Mouse (Mus musculus) monocyte, adult 2 months (primary cell): ENCODE data around the gene Eri3.

Source experiments
- DNase-seq, 2 experiments: peaks; one replicate each; pipeline ENCODE4 v3.0.0; 2022; ENCODE audit warnings: low spot score in 2 of 2, low read depth in 1 of 2

Eri3 gene

GRCm38 (mm10) chr4:117550140-117550851 is at the start of gene Eri3:
TSS of gene Eri3 (plus strand) at chr4:117550365.
- peak; percentile 88 to 92 for DNase-seq

DNA sequence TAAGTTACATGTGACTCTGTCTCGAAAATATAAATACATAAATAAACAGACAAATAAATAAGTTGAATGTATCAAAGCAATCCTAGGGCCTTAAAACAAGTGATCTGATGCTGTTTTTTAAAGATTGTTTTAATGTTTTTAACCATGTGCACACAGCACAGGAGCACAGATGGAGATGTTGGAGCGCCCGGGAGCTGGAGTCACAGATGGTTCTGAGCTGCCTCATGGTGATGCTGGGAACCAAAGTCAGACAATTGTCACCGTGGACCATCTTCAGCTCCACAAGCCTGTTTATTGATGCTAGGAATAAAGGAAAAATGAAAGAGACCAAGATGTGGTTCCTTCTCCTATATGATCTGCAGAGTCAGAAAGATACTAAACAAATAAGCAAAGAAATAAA is 31.9 kb upstream of the Eri3 start:
- DNase-seq, result no peak

- no peak for DNase-seq
Measured at GRCm38 (mm10) chr4:117521350-117521749, 28.8 kb upstream of the Eri3 start.

DNA sequence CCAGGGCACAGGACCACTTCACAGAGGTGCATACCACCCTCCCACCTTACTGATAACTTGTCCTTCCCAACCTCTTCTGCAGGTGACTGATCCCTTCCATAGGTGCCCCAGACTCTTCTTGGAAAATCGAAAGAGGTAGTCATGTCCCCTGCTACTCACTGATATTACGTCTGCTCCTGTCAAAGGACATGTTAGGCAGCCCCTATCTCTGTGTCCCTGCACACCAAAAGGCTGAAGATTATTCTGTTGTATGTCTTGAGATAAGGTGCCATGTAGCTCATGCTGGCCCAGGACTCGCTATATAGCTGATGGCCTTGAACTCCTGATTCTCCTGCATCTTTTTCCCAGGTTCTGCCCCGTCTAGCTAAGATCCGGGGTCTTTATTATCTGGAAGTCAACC is 24.2 kb upstream of the Eri3 start:
- no peak for DNase-seq

DNA sequence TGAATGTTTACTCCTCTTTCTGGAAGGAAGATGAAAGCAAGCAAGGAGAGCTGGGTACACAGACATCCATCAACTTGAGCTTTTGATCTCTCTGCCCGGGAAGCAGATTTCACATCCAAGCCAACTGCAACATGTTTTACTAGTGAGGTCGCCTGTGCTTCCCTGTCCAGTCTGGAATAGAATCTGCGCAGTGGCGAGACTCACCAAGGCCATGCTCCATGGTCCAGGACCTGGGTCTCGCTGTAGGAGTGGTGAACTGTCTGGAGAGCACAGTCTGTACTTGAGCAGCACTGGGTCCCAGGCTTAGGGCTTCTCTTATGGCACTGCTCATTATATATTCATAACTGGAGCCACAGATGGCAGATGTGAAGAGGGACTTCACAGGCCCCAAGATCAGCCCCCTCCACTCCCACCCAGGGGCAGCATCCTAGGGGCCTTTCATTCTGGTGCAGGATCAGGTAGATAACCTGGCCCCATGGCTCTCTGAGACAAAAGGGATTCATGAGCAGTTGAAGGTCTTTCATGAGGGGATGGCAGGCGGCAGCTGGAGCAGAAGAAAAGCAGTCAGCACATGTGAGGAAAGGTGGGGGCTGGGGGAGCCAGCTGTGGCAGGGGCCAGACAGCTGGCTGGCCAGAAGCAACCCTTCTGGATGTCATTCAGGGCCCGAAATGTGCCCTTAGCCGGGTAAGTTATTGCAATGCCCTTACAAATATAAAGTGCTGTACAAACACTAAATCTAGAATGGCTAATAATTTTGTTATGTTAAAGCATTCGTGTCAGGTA is 22.9 kb upstream of the Eri3 start:
- no peak for DNase-seq

- no peak for DNase-seq
Measured at GRCm38 (mm10) chr4:117527952-117528351, 22.2 kb upstream of the Eri3 start.

DNA sequence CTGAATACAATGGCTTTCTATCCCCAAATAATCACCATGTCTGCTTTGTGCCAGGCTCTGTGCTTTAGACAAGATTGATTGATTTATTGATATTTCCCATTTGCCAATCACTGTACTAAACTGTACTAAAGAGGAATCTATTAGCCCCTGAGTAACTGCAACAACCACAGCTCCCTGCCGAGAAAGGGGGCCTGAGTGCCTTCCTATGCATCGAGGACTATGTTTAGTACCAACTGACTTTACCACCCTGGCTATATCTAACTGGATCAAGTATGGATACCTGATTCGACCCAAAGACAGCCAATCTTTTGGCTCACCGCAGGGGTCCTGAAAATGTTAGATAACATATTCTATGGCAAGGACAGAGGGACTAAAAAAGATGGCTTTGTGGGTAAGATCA is 20.3 kb upstream of the Eri3 start:
- DNase-seq, result no peak

- no peak for DNase-seq
Measured at GRCm38 (mm10) chr4:117535496-117536200, 14.5 kb upstream of the Eri3 start.

GRCm38 (mm10) chr4:117537002-117537401 is 13.2 kb upstream of the Eri3 start:
- DNase-seq, result no peak

GRCm38 (mm10) chr4:117539329-117539980 is 10.7 kb upstream of the Eri3 start:
- no peak for DNase-seq

DNA sequence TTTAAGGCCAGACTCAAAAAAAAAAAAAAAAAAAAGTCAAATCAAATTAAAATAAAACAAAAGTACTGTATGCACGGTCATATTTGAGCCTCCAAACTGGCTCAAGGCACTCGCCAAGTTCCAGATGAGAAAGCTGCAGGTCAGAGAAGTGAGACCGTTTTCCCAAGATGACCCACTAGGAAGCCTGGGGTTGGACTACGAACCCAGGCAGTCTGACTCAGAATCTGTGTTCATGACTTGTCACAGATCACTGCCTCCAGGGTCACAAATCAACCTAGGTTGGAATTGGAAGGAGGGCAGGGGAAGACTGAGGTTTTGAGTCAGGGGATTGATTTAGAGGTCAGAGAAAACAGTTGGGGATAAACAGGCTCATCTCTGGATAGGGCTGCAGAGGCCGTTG is 9.6 kb upstream of the Eri3 start:
- no peak for DNase-seq

DNA sequence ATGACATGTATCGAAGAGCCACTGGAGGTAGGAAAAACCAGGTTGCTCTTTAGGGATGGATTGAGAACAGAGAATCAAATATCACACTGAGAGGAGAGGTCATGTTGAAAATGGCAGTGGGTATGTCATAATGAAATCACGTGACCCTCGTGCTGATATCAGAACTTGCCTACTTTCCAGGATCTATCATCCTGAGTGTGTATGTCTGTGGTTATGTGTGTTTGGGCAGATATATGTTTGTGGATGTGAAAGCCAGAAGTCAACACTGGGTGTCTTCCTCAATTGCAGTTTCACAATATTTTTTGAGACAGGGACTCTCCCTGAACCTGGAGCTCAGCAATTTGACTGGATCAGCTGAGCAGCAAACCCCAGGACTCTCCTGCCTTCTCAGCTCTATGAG is 4.7 kb upstream of the Eri3 start:
- peak; percentile 14 to 24 for DNase-seq

GRCm38 (mm10) chr4:117546616-117547015 is 3.5 kb upstream of the Eri3 start:
- no peak for DNase-seq

DNA sequence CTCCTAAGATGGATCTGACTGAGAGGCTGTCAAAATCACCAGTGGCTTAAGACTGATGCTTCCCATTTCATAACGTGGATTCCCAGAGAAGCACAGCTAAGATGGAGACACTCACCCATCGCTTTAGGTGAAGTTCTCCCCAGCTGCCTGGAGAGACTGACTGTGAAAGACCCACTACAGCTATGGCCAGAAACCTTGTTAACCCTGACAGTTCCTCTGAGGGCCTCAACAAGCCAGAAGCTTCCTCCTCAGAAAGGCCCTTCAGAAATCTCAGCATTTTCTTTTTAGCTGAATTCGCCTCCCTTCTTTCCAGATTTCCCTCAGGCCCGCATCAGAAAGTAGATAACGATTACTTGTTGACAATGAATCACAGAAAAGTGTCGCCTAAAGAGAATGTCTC is 589 bp upstream of the Eri3 start:
- DNase-seq, result no peak

- DNase-seq, result no peak
Measured at GRCm38 (mm10) chr4:117551144-117552000, 1.2 kb downstream of the Eri3 start.

DNA sequence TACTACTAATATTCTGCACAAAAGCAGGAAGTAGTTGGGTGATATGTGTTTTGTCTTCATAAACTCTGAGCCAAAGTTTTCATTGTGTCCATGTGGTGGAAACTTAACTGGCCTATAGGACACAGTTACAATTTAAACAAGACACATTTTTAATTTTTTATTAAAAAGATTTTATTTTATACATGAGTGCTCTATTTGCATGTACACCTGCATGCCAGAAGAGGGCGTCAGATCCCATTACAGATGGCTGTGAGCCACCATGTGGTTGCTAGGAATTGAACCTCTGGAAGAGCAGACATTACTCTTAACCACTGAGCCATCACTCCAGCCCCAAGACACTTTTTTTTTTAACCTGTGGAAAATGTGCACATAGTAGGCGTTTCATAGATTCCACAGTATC is 5.3 kb downstream of the Eri3 start:
- DNase-seq, result no peak

DNA sequence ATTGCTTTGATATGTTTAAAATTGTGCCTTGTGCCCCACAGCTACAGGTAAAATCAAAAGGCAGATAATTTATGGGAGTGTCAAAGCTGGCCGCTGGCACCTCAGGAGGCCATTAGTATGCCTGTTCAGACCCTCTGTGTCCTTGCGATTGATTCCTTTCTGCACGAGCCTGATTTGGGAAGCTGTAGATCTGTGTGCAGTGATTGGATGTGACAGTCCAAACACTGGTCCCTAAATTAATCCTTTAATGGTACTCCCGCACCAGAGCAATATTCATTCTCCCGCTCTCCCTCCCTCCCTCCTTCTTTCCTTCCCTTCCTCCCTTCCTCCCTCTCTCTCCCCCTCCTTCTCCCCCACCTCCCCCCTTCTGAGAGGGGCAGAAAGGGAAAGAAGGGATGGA is 6.2 kb downstream of the Eri3 start:
- DNase-seq, result no peak

DNA sequence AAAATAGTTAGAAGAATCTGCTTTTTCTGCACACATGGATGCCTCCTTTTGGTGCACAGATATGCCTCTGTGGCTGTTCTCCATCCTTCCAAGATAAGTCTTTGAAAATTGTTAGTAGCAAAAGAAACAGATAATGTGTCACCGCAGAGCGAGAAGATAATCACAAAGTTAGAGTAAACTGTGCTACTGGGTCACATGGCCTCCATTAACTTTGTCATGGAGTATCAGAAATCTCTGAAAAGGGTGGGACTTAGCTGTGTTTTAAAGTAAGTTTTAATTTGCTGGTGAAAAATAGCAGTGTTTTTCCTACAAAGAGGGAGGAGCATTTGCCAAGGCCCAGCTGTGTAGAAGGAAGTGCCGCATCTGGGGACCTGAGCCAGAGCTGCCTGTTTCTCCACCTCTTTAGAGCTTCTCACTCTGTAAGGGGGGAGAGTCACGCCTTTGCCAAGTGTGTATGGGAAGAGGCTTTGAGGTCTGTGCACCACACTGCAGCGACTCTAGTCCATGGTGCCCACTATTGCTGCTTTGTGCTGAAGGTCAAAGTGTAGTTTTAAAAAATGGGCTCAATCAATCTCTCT is 7.0 kb downstream of the Eri3 start:
- DNase-seq, result no peak

DNA sequence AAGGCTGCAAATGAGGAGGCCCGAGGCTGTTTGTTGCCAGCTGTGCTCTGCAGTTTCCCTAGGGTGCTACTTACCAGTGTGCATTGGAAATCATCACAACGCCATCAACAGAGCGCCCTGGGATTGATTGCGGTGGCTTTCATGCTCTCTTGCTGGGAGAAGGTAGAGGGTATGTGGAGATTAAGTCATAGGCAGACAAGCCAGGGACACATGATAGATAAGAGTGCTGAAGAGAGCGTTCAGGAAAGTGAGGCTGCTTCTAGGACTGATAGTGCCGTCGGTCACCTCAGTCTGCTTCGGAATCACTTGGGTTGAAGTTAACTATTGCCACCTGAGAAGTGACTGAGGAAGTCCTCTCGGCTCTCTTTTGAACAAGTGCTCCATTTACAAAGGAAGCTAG is 13.8 kb downstream of the Eri3 start:
- DNase-seq, result no peak

DNA sequence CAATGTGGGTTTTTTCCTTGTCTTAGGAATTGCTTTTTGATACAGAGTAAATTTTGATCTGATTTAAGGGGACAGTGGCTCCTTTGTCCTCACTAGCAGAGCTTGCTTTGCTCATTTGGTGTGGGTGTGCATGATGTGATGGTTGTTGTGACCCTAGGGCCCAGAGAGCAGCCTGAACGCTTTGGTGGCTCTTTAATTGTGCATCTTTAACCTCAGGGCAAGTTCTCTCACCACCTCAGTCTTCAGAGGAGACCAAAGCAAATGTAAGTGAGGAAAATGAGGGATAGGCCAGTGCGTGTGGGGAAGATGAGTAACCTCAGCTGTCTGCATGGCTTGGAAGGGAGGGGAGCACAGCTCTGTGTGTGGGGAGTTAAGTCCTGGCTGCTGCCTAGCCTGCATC is 18.7 kb downstream of the Eri3 start:
- no peak for DNase-seq
